Mouse (Mus musculus): ENCODE results near the gene Coq4. TPM values are rescaled to one million over a fixed set of nuclear protein-coding genes. Genes with fewer than 3 reads are reported as not detected.

The Coq4 gene
- polyA plus RNA-seq (2014; fragmentation: Nextera tagmentation; extraction: Ambion mirVana): 48.3 and 50.0 TPM in 2 replicates

GRCm38 (mm10) chr2:29787104-29787917, at the start of gene Coq4:
TSS of gene Coq4 (plus strand) at chr2:29787493.
- no peaks in the 10 kb centered on the region for H3K27me3 ChIP-seq (replicated peaks; ENCODE audit: control insufficient read depth, insufficient read depth, low read length)
- ATAC-seq (replicated peaks; ENCODE audit: low FRiP score, low TSS enrichment, low read depth) (peak; percentile 85), DNase-seq (ENCODE audit: low spot score) (peak; percentile 95)
- WGBS: 2% methylated on average over 31 of the region's 31 CpGs
- peak within 1 kb of the TSS; percentile 90 for H3K4me3 ChIP-seq (ENCODE audit: low read depth, low read length)
- no peaks in the 10 kb centered on the region for H3K9me3 ChIP-seq (ENCODE audit: control insufficient read depth, low read length)
- peak within 1 kb of the TSS; percentile 69 for H3K27ac ChIP-seq (ENCODE audit: low read depth)
- peaks cover 16% of the 10 kb centered on the region for H3K4me1 ChIP-seq (replicated peaks; ENCODE audit: control insufficient read depth, insufficient read depth, low read length)
- peak within 1 kb of the TSS; percentile 94 for H3K4me2 ChIP-seq (ENCODE audit: low read length)
- peak within 1 kb of the TSS; percentile 61 for H3K9ac ChIP-seq (ENCODE audit: low read length)
- peaks cover 60% of the 10 kb centered on the region for H3K36me3 ChIP-seq (ENCODE audit: control insufficient read depth, insufficient read depth, low read length)

DNA sequence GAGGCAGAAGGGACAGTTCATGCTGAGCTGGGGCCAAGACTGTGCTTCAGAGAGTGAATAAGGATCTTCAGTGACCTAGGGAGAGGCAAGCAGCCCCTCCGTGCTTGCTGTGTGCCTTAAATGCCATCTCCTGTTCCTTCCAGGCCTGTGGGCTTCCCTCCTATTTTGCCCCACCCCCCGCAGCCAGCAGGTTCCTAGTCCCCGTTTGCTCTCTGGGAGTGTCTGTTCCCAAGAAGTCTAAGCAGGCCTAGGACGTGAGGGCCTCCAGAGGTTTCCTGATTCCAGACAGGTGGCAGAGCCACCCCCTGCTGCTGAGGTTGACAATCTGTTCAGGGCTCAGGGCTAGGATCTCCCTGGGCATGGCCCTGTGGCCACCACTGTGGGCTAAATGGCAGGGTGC, 48.5 kb upstream of the Coq4 start:
- DNase-seq (ENCODE audit: low spot score) (no peak), ATAC-seq (replicated peaks; ENCODE audit: low FRiP score, low TSS enrichment, low read depth) (no peak)
- Histone ChIP-seq H3K4me1 (replicated peaks; ENCODE audit: control insufficient read depth, insufficient read depth, low read length) (no peaks in the 10 kb centered on the region), H3K36me3 (ENCODE audit: control insufficient read depth, insufficient read depth, low read length) (peaks cover 64% of the 10 kb centered on the region), H3K4me3 (ENCODE audit: low read depth, low read length) (no peak overlapping the region), H3K27ac (ENCODE audit: low read depth) (no peak overlapping the region), H3K9me3 (ENCODE audit: control insufficient read depth, low read length) (no peaks in the 10 kb centered on the region), H3K27me3 (replicated peaks; ENCODE audit: control insufficient read depth, insufficient read depth, low read length) (no peaks in the 10 kb centered on the region), H3K4me2 (ENCODE audit: low read length) (no peak overlapping the region), H3K9ac (ENCODE audit: low read length) (no peak overlapping the region)
- WGBS: 58% methylated on average over 4 of the region's 4 CpGs

GRCm38 (mm10) chr2:29739368-29739767, 47.9 kb upstream of the Coq4 start:
- ATAC-seq (replicated peaks; ENCODE audit: low FRiP score, low TSS enrichment, low read depth): no peak
- WGBS: 51% methylated on average over 5 of the region's 5 CpGs
- no peaks in the 10 kb centered on the region for H3K4me1 ChIP-seq (replicated peaks; ENCODE audit: control insufficient read depth, insufficient read depth, low read length)
- no peak overlapping the region for H3K27ac ChIP-seq (ENCODE audit: low read depth)
- H3K27me3 ChIP-seq (replicated peaks; ENCODE audit: control insufficient read depth, insufficient read depth, low read length): no peaks in the 10 kb centered on the region
- no peak overlapping the region for H3K4me2 ChIP-seq (ENCODE audit: low read length)
- H3K9me3 ChIP-seq (ENCODE audit: control insufficient read depth, low read length): no peaks in the 10 kb centered on the region
- no peak for DNase-seq (ENCODE audit: low spot score)
- H3K4me3 ChIP-seq (ENCODE audit: low read depth, low read length): no peak overlapping the region
- peaks cover 59% of the 10 kb centered on the region for H3K36me3 ChIP-seq (ENCODE audit: control insufficient read depth, insufficient read depth, low read length)
- H3K9ac ChIP-seq (ENCODE audit: low read length): no peak overlapping the region

DNA sequence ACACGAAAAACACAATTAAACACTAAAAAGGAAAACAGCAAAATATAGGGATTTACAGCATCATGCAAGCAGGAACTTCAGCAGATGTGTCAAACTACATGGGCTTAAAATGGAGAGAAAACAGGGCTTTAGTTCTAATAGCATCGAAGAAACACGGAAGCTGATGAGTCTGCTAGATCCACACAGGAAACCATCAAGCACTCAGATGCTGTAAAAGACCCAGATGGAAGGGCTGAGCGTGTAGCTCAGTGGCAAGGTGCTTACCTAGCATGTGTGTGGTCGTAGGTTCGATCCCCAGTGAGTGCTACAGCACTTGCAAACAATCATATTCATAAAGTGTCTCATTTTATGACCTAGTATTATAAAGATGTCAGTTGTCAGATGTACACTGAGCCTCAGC, 46.1 kb upstream of the Coq4 start:
- no peaks in the 10 kb centered on the region for H3K9me3 ChIP-seq (ENCODE audit: control insufficient read depth, low read length)
- no peak overlapping the region for H3K4me3 ChIP-seq (ENCODE audit: low read depth, low read length)
- 85% methylated on average over 6 of the region's 6 CpGs for WGBS
- peaks cover 7% of the 10 kb centered on the region; the same call in 1 of the 2 replicates for H3K27me3 ChIP-seq (replicated peaks; ENCODE audit: control insufficient read depth, insufficient read depth, low read length)
- DNase-seq (ENCODE audit: low spot score): no peak
- H3K4me2 ChIP-seq (ENCODE audit: low read length): no peak overlapping the region
- no peak for ATAC-seq (replicated peaks; ENCODE audit: low FRiP score, low TSS enrichment, low read depth)
- H3K9ac ChIP-seq (ENCODE audit: low read length): no peak overlapping the region
- no peaks in the 10 kb centered on the region for H3K4me1 ChIP-seq (replicated peaks; ENCODE audit: control insufficient read depth, insufficient read depth, low read length)
- peaks cover 43% of the 10 kb centered on the region for H3K36me3 ChIP-seq (ENCODE audit: control insufficient read depth, insufficient read depth, low read length)
- H3K27ac ChIP-seq (ENCODE audit: low read depth): no peak overlapping the region

GRCm38 (mm10) chr2:29744256-29744655, 43.0 kb upstream of the Coq4 start:
- H3K4me1 ChIP-seq (replicated peaks; ENCODE audit: control insufficient read depth, insufficient read depth, low read length): 0 out of 2 replicates have a peak, but pooled peaks cover 2% of the 10 kb centered on the region
- H3K9me3 ChIP-seq (ENCODE audit: control insufficient read depth, low read length): no peaks in the 10 kb centered on the region
- DNase-seq (ENCODE audit: low spot score) (no peak), ATAC-seq (replicated peaks; ENCODE audit: low FRiP score, low TSS enrichment, low read depth) (no peak)
- WGBS: 80% methylated on average over 6 of the region's 6 CpGs
- no peak overlapping the region for H3K27ac ChIP-seq (ENCODE audit: low read depth)
- peaks cover 26% of the 10 kb centered on the region for H3K27me3 ChIP-seq (replicated peaks; ENCODE audit: control insufficient read depth, insufficient read depth, low read length)
- H3K4me3 ChIP-seq (ENCODE audit: low read depth, low read length): no peak overlapping the region
- peaks cover 13% of the 10 kb centered on the region for H3K36me3 ChIP-seq (ENCODE audit: control insufficient read depth, insufficient read depth, low read length)
- H3K4me2 ChIP-seq (ENCODE audit: low read length): no peak overlapping the region
- H3K9ac ChIP-seq (ENCODE audit: low read length): no peak overlapping the region

DNA sequence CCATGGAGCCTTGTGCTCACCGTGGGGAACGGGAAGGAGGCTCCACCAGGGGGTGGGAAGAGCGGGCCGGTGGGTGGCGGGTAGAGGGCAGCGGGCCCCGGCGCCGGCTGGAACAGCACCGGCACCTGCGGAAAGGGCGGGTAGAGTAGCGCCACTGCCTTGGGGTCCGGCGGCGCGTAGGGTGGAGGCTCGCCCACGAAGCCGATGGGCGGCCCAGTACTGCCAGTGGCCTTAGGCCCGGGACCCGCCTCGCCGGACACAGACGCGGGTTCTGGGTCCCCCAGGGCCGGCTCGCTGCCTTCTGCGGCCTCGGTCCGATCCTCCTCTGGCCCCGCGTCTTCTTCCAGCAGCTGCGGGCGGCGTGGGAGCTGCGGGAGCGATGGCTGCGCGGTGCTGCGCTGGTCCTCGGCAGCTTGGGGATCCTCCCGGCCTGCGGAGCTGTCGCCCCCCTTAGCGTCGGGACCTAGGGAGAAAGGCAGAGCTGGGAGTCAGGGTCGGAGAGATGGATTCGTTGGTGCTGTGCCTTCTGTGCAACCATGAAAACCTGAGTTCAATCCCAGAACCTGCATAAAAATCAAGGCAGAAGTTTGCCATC, 40.0 kb upstream of the Coq4 start:
- H3K36me3 ChIP-seq (ENCODE audit: control insufficient read depth, insufficient read depth, low read length): no peaks in the 10 kb centered on the region
- 0 out of 2 replicates have a peak, but pooled peaks cover 2% of the 10 kb centered on the region for H3K4me1 ChIP-seq (replicated peaks; ENCODE audit: control insufficient read depth, insufficient read depth, low read length)
- peak overlapping the region; percentile 16; the same call in 1 of the 2 replicates for H3K9ac ChIP-seq (ENCODE audit: low read length)
- DNase-seq (ENCODE audit: low spot score): no peak
- peaks cover 54% of the 10 kb centered on the region for H3K27me3 ChIP-seq (replicated peaks; ENCODE audit: control insufficient read depth, insufficient read depth, low read length)
- H3K27ac ChIP-seq (ENCODE audit: low read depth): no peak overlapping the region
- H3K4me2 ChIP-seq (ENCODE audit: low read length): peak overlapping the region; percentile 54
- no peak for ATAC-seq (replicated peaks; ENCODE audit: low FRiP score, low TSS enrichment, low read depth)
- no peaks in the 10 kb centered on the region for H3K9me3 ChIP-seq (ENCODE audit: control insufficient read depth, low read length)
- WGBS: 16% methylated on average over 50 of the region's 50 CpGs
- peak overlapping the region; percentile 27 for H3K4me3 ChIP-seq (ENCODE audit: low read depth, low read length)

DNA sequence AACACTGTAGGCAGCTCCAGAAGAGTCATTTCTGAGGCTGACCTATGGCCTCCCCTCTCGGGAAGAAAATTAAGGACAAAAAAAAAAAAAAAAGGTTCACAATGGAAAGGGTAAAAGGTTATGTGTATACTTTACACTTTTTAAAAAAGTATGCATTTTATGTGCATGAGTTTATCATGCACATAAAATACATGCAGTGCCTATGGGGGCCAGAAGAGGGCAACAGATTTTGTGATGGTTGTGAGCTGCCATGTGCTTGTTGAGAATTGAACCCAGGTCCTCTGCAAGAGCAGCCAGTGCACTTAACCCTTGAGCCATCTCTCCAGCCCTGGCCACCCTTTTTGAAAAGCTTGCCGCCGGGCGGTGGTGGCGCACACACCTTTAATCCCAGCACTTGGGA, 39.4 kb upstream of the Coq4 start:
- DNase-seq (ENCODE audit: low spot score): no peak
- Histone ChIP-seq H3K27ac (ENCODE audit: low read depth) (no peak overlapping the region), H3K27me3 (replicated peaks; ENCODE audit: control insufficient read depth, insufficient read depth, low read length) (peaks cover 58% of the 10 kb centered on the region), H3K9me3 (ENCODE audit: control insufficient read depth, low read length) (no peaks in the 10 kb centered on the region), H3K36me3 (ENCODE audit: control insufficient read depth, insufficient read depth, low read length) (no peaks in the 10 kb centered on the region), H3K4me2 (ENCODE audit: low read length) (no peak overlapping the region), H3K9ac (ENCODE audit: low read length) (no peak overlapping the region), H3K4me1 (replicated peaks; ENCODE audit: control insufficient read depth, insufficient read depth, low read length) (0 out of 2 replicates have a peak, but pooled peaks cover 2% of the 10 kb centered on the region), H3K4me3 (ENCODE audit: low read depth, low read length) (no peak overlapping the region)
- ATAC-seq (replicated peaks; ENCODE audit: low FRiP score, low TSS enrichment, low read depth): no peak
- WGBS: 54% methylated on average over 5 of the region's 5 CpGs

DNA sequence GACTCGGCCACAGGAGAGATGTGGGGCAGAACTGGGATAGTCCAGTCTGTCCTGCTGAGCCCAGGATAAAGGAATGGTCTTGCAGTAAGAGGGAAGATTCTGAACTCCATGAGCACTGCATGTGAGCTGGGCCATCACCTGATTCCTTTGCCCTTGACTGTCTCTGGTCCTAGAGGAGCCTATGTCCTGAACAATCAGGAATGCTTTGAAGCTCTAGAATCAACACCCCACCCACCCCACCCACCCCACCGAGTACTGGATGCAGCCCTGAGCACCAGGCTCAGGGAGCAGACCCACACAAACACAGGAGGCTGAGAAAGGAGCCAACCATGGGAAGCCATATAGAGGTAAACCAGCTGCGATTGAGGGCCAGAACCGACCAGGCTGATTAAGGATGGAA, 38.8 kb upstream of the Coq4 start:
- Histone ChIP-seq H3K36me3 (ENCODE audit: control insufficient read depth, insufficient read depth, low read length) (no peaks in the 10 kb centered on the region), H3K4me3 (ENCODE audit: low read depth, low read length) (no peak overlapping the region), H3K9me3 (ENCODE audit: control insufficient read depth, low read length) (no peaks in the 10 kb centered on the region), H3K27me3 (replicated peaks; ENCODE audit: control insufficient read depth, insufficient read depth, low read length) (peaks cover 58% of the 10 kb centered on the region), H3K4me1 (replicated peaks; ENCODE audit: control insufficient read depth, insufficient read depth, low read length) (0 out of 2 replicates have a peak, but pooled peaks cover 2% of the 10 kb centered on the region), H3K27ac (ENCODE audit: low read depth) (no peak overlapping the region), H3K4me2 (ENCODE audit: low read length) (no peak overlapping the region), H3K9ac (ENCODE audit: low read length) (no peak overlapping the region)
- 85% methylated on average over 4 of the region's 4 CpGs for WGBS
- ATAC-seq (replicated peaks; ENCODE audit: low FRiP score, low TSS enrichment, low read depth) (no peak), DNase-seq (ENCODE audit: low spot score) (no peak)

All from intestine, embryonic 14.5 days (tissue).